Mouse (Mus musculus): Measurements from ENCODE around the gene Cnrip1. TPM values are rescaled to one million over a fixed set of nuclear protein-coding genes. Genes with fewer than 3 reads are reported as not detected.

Gene Cnrip1
- total and polyA plus RNA-seq, 2 experiments = 1.3 to 1.5 TPM

GRCm38 (mm10) chr11:17083455-17083854 lies 32.1 kb downstream of the Cnrip1 start:
- no peak for DNase-seq (ENCODE audit: extremely low read depth, low read depth, low spot score)
- Histone ChIP-seq H3K9ac (ENCODE audit: low read depth, low read length) (no peak overlapping the region), H3K27me3 (ENCODE audit: control insufficient read depth, insufficient read depth, low read length) (no peaks in the 10 kb centered on the region), H3K36me3 (ENCODE audit: control insufficient read depth, insufficient read depth, low read length) (no peaks in the 10 kb centered on the region), H3K4me1 (ENCODE audit: control insufficient read depth, insufficient read depth, low read length) (no peaks in the 10 kb centered on the region), H3K27ac (replicated peaks; ENCODE audit: insufficient read depth, low read depth, low read length) (no peak overlapping the region), H3K4me3 (ENCODE audit: insufficient read depth, low read depth, low read length) (no peak overlapping the region), H3K79me2 (ENCODE audit: control insufficient read depth, insufficient read depth, low read length) (no peaks in the 10 kb centered on the region)
- 94% methylated on average over 3 of the region's 3 CpGs for WGBS
- TF ChIP-seq POLR2A (IDR thresholded peaks at IDR 0.05; ENCODE audit: extremely low read depth, insufficient read depth, low read length) = no peak
- no peak for TF ChIP-seq CTCF (IDR thresholded peaks at IDR 0.05; ENCODE audit: low read depth, low read length)

GRCm38 (mm10) chr11:17083866-17084265 lies 32.5 kb downstream of the Cnrip1 start:
- Histone ChIP-seq H3K79me2 (ENCODE audit: control insufficient read depth, insufficient read depth, low read length) (no peaks in the 10 kb centered on the region), H3K4me3 (ENCODE audit: insufficient read depth, low read depth, low read length) (no peak overlapping the region), H3K36me3 (ENCODE audit: control insufficient read depth, insufficient read depth, low read length) (no peaks in the 10 kb centered on the region), H3K4me1 (ENCODE audit: control insufficient read depth, insufficient read depth, low read length) (no peaks in the 10 kb centered on the region), H3K9ac (ENCODE audit: low read depth, low read length) (no peak overlapping the region), H3K27me3 (ENCODE audit: control insufficient read depth, insufficient read depth, low read length) (no peaks in the 10 kb centered on the region), H3K27ac (replicated peaks; ENCODE audit: insufficient read depth, low read depth, low read length) (no peak overlapping the region)
- DNase-seq (ENCODE audit: extremely low read depth, low read depth, low spot score) = no peak
- TF ChIP-seq POLR2A (IDR thresholded peaks at IDR 0.05; ENCODE audit: extremely low read depth, insufficient read depth, low read length) (no peak), CTCF (IDR thresholded peaks at IDR 0.05; ENCODE audit: low read depth, low read length) (no peak)
- WGBS = 88% methylated on average over 1 of the region's 1 CpGs

- Histone ChIP-seq H3K4me3 (ENCODE audit: insufficient read depth, low read depth, low read length) (no peak overlapping the region), H3K27ac (replicated peaks; ENCODE audit: insufficient read depth, low read depth, low read length) (no peak overlapping the region), H3K4me1 (ENCODE audit: control insufficient read depth, insufficient read depth, low read length) (no peaks in the 10 kb centered on the region), H3K27me3 (ENCODE audit: control insufficient read depth, insufficient read depth, low read length) (no peaks in the 10 kb centered on the region), H3K9ac (ENCODE audit: low read depth, low read length) (no peak overlapping the region), H3K36me3 (ENCODE audit: control insufficient read depth, insufficient read depth, low read length) (no peaks in the 10 kb centered on the region), H3K79me2 (ENCODE audit: control insufficient read depth, insufficient read depth, low read length) (no peaks in the 10 kb centered on the region)
- TF ChIP-seq POLR2A (IDR thresholded peaks at IDR 0.05; ENCODE audit: extremely low read depth, insufficient read depth, low read length) (no peak), CTCF (IDR thresholded peaks at IDR 0.05; ENCODE audit: low read depth, low read length) (no peak)
- no peak for DNase-seq (ENCODE audit: extremely low read depth, low read depth, low spot score)
- 48% methylated on average over 5 of the region's 5 CpGs for WGBS
Observed at GRCm38 (mm10) chr11:17086106-17086505, 34.7 kb downstream of the Cnrip1 start.

- WGBS = 81% methylated on average over 5 of the region's 5 CpGs
- no peak overlapping the region for H3K27ac ChIP-seq (replicated peaks; ENCODE audit: insufficient read depth, low read depth, low read length)
- no peak for TF ChIP-seq POLR2A (IDR thresholded peaks at IDR 0.05; ENCODE audit: extremely low read depth, insufficient read depth, low read length)
- no peak for TF ChIP-seq CTCF (IDR thresholded peaks at IDR 0.05; ENCODE audit: low read depth, low read length)
- H3K4me3 ChIP-seq (ENCODE audit: insufficient read depth, low read depth, low read length) = no peak overlapping the region
- DNase-seq (ENCODE audit: extremely low read depth, low read depth, low spot score) = no peak
- H3K27me3 ChIP-seq (ENCODE audit: control insufficient read depth, insufficient read depth, low read length) = no peaks in the 10 kb centered on the region
- H3K79me2 ChIP-seq (ENCODE audit: control insufficient read depth, insufficient read depth, low read length) = no peaks in the 10 kb centered on the region
- no peaks in the 10 kb centered on the region for H3K4me1 ChIP-seq (ENCODE audit: control insufficient read depth, insufficient read depth, low read length)
- H3K9ac ChIP-seq (ENCODE audit: low read depth, low read length) = no peak overlapping the region
- H3K36me3 ChIP-seq (ENCODE audit: control insufficient read depth, insufficient read depth, low read length) = no peaks in the 10 kb centered on the region
Observed at GRCm38 (mm10) chr11:17106936-17107335, 55.5 kb downstream of the Cnrip1 start.

- 60% methylated on average over 6 of the region's 6 CpGs for WGBS
- no peaks in the 10 kb centered on the region for H3K27me3 ChIP-seq (ENCODE audit: control insufficient read depth, insufficient read depth, low read length)
- H3K79me2 ChIP-seq (ENCODE audit: control insufficient read depth, insufficient read depth, low read length) = no peaks in the 10 kb centered on the region
- H3K9ac ChIP-seq (ENCODE audit: low read depth, low read length) = no peak overlapping the region
- H3K4me3 ChIP-seq (ENCODE audit: insufficient read depth, low read depth, low read length) = no peak overlapping the region
- H3K27ac ChIP-seq (replicated peaks; ENCODE audit: insufficient read depth, low read depth, low read length) = no peak overlapping the region
- no peak for DNase-seq (ENCODE audit: extremely low read depth, low read depth, low spot score)
- H3K36me3 ChIP-seq (ENCODE audit: control insufficient read depth, insufficient read depth, low read length) = no peaks in the 10 kb centered on the region
- no peaks in the 10 kb centered on the region for H3K4me1 ChIP-seq (ENCODE audit: control insufficient read depth, insufficient read depth, low read length)
- TF ChIP-seq POLR2A (IDR thresholded peaks at IDR 0.05; ENCODE audit: extremely low read depth, insufficient read depth, low read length) (no peak), CTCF (IDR thresholded peaks at IDR 0.05; ENCODE audit: low read depth, low read length) (no peak)
Observed at GRCm38 (mm10) chr11:17107359-17107758, 56.0 kb downstream of the Cnrip1 start.

- no peak overlapping the region for H3K4me3 ChIP-seq (ENCODE audit: insufficient read depth, low read depth, low read length)
- WGBS = 74% methylated on average over 1 of the region's 1 CpGs
- H3K27ac ChIP-seq (replicated peaks; ENCODE audit: insufficient read depth, low read depth, low read length) = no peak overlapping the region
- H3K4me1 ChIP-seq (ENCODE audit: control insufficient read depth, insufficient read depth, low read length) = no peaks in the 10 kb centered on the region
- H3K36me3 ChIP-seq (ENCODE audit: control insufficient read depth, insufficient read depth, low read length) = no peaks in the 10 kb centered on the region
- no peak overlapping the region for H3K9ac ChIP-seq (ENCODE audit: low read depth, low read length)
- H3K27me3 ChIP-seq (ENCODE audit: control insufficient read depth, insufficient read depth, low read length) = no peaks in the 10 kb centered on the region
- DNase-seq (ENCODE audit: extremely low read depth, low read depth, low spot score) = no peak
- no peaks in the 10 kb centered on the region for H3K79me2 ChIP-seq (ENCODE audit: control insufficient read depth, insufficient read depth, low read length)
- no peak for TF ChIP-seq POLR2A (IDR thresholded peaks at IDR 0.05; ENCODE audit: extremely low read depth, insufficient read depth, low read length)
- no peak for TF ChIP-seq CTCF (IDR thresholded peaks at IDR 0.05; ENCODE audit: low read depth, low read length)
Observed at GRCm38 (mm10) chr11:17112419-17113090, 61.2 kb downstream of the Cnrip1 start.

Data from liver, adult 2 months (tissue).